Mouse (Mus musculus): ENCODE data around the gene Tagap. TPM values are rescaled to one million over a fixed set of nuclear protein-coding genes. Genes with fewer than 3 reads are reported as not detected.
"Not testable (repeated sequence)": the region's sequence is repeated elsewhere in the genome, so short reads cannot be mapped to it uniquely, and the experiment has no call there.

The Tagap gene
- total RNA-seq, 4 experiments from 2014 or later, result 5.4 to 8.0 (median 6.2) TPM

- DNase-seq (ENCODE audit: low spot score in 2 of 2), result not testable (repeated sequence)
These were observed 42.7 kb downstream of the Tagap start for GRCm38 (mm10) chr17:7968490-7968889.

DNA sequence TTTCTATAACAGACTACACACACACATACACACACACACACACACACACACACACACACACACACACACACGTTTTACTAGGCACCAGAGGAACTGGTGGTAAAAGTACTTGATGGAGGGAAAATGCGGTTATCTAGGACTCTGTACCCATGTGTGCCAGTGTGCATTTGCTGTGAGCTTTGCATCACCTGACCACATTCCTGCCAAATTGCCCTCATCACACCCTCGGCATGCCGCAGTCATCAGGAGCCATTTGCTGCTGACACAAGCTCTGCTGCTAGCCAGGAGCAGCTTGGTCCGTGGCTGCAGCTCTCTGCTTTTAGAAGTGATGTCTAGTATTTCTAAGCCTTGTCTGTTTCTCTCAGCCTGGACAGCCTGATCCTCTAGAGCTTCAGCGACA lies 44.0 kb downstream of the Tagap start:
- DNase-seq (ENCODE audit: low spot score in 2 of 2), result not testable (repeated sequence)

DNA sequence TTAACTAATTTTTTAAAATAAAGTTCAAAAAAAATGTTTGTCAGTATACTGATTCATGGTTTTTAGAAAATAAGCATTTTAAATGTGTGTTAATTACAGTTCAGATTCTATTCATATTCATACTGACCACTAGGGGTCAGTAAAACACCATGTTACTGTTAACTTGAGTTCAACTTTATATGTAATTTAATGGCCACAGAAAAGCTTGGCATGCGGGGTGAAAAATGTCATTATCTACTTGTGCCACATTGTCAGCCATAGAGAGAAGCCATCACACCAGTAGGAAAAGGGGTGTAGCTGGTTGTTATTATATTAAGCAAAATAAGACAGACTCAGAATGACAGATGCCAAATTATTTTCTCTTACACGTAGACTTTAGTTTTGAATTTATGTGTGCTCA lies 57.7 kb downstream of the Tagap start:
- DNase-seq (ENCODE audit: low spot score in 2 of 2), result not testable (repeated sequence)

Other genes with a start within 250 kb of the Tagap start
- gene Fndc1, start 98.7 kb upstream of the Tagap start, total RNA-seq (2022), result 10 to 100 TPM in 2 of 4 experiments, 1 to 10 TPM in 2; 9.2 to 11.4 (median 10.3) TPM
- gene Rsph3a, start 19.6 kb downstream of the Tagap start, total RNA-seq (2022), result 10 to 100 TPM; 31.2 to 43.9 (median 38.3) TPM
- under 1 TPM in 1 of 4 experiments, not detected in 3; 0.31 TPM for gene Gm49673, start 221.8 kb downstream of the Tagap start, total RNA-seq (2022)
- 10 to 100 TPM in 2 of 4 experiments, 1 to 10 TPM in 2; 4.9 to 12.7 (median 9.8) TPM for gene Rnaset2a, start 222.1 kb downstream of the Tagap start, total RNA-seq (2022)
- 10 to 100 TPM; 15.6 to 22.5 (median 18.0) TPM for gene Fgfr1op, start 239.5 kb downstream of the Tagap start, total RNA-seq (2022)

All from layer of hippocampus, adult 8-10 months (tissue).